Mouse (Mus musculus): ENCODE results near the gene Ccdc90b. TPM values are rescaled to one million over a fixed set of nuclear protein-coding genes. Genes with fewer than 3 reads are reported as not detected.
A peak's percentile ranks its signal among the peaks of the same experiment; 100 is the strongest.

Gene Ccdc90b
- polyA plus RNA-seq (2012; ENCODE audit: insufficient read depth, insufficient read length, low replicate concordance, missing spikeins): not detected in 2 replicates

GRCm38 (mm10) chr7:92560986-92561876, at the start of gene Ccdc90b:
TSS of gene Ccdc90b (plus strand) at chr7:92561149.
- peak within 1 kb of the TSS; percentile 86 for H3K4me3 ChIP-seq (ENCODE audit: insufficient read depth, low read depth, low read length)
- H3K4me1 ChIP-seq (ENCODE audit: control insufficient read depth, insufficient read depth, low read length): no peaks in the 10 kb centered on the region
- peak within 1 kb of the TSS; percentile 99 for H3K27ac ChIP-seq (ENCODE audit: insufficient read depth, low read depth, low read length)
- peak; percentile 45; the same call in 1 of the 2 replicates for TF ChIP-seq CTCF (IDR thresholded peaks at IDR 0.05; ENCODE audit: insufficient read depth, low read depth, low read length)
- peak; percentile 70 for TF ChIP-seq POLR2A (IDR thresholded peaks at IDR 0.05; ENCODE audit: insufficient read depth, low read depth, low read length)
- WGBS: under 1% methylated on average over 60 of the region's 60 CpGs

DNA sequence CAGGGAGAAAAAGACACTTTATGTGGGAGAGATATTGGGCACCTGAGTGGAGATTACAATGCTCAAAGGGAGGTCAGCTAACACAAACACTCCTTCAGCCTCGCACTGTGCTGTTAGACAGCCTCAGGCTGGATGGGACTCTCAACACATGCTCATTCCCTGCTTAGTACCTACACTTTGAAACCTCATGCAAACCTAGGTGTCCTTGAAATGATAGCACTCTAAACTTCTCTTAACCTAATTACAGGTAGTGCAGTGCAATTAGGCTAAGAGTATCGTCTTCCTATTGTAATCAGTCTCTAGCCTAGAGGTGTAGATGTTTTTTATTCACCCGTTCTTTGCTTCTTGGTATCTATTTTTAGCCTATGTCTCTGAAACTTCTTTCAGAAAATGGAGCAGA, 40.6 kb upstream of the Ccdc90b start:
- Histone ChIP-seq H3K4me1 (ENCODE audit: control insufficient read depth, insufficient read depth, low read length) (no peaks in the 10 kb centered on the region), H3K4me3 (ENCODE audit: insufficient read depth, low read depth, low read length) (no peak overlapping the region), H3K27ac (ENCODE audit: insufficient read depth, low read depth, low read length) (no peak overlapping the region)
- WGBS: 34% methylated on average over 3 of the region's 3 CpGs
- TF ChIP-seq CTCF (IDR thresholded peaks at IDR 0.05; ENCODE audit: insufficient read depth, low read depth, low read length): no peak

DNA sequence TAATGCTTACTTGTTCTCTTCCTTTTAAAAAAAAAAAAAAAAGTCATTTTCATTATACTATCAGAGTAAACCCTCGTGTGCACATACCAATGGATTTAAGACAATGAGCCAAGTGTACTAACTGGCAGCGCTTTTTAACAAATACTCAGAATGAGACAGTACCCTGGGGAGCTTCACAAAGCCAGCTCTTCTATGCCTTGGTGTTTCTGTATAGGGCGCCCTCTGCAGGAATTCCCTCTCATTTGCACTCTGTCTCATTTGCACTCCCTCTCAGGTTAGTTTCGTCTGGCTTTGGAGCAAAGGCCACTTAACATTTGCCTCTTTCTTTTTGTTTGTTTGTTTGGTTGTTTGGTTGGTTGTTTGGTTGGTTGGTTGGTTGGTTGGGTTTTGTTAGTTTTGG, 40.1 kb upstream of the Ccdc90b start:
- WGBS: 37% methylated on average over 4 of the region's 4 CpGs
- TF ChIP-seq CTCF (IDR thresholded peaks at IDR 0.05; ENCODE audit: insufficient read depth, low read depth, low read length) (no peak), POLR2A (IDR thresholded peaks at IDR 0.05; ENCODE audit: insufficient read depth, low read depth, low read length) (no peak)
- Histone ChIP-seq H3K27ac (ENCODE audit: insufficient read depth, low read depth, low read length) (no peak overlapping the region), H3K4me3 (ENCODE audit: insufficient read depth, low read depth, low read length) (no peak overlapping the region), H3K4me1 (ENCODE audit: control insufficient read depth, insufficient read depth, low read length) (no peaks in the 10 kb centered on the region)

GRCm38 (mm10) chr7:92529245-92529644, 31.7 kb upstream of the Ccdc90b start:
- Histone ChIP-seq H3K4me3 (ENCODE audit: insufficient read depth, low read depth, low read length) (no peak overlapping the region), H3K27ac (ENCODE audit: insufficient read depth, low read depth, low read length) (no peak overlapping the region), H3K4me1 (ENCODE audit: control insufficient read depth, insufficient read depth, low read length) (peaks cover 2% of the 10 kb centered on the region; the same call in 1 of the 2 replicates)
- no peak for TF ChIP-seq CTCF (IDR thresholded peaks at IDR 0.05; ENCODE audit: insufficient read depth, low read depth, low read length)
- no peak for TF ChIP-seq POLR2A (IDR thresholded peaks at IDR 0.05; ENCODE audit: insufficient read depth, low read depth, low read length)
- 90% methylated on average over 4 of the region's 4 CpGs for WGBS

GRCm38 (mm10) chr7:92532351-92533036, 28.5 kb upstream of the Ccdc90b start:
- Histone ChIP-seq H3K4me1 (ENCODE audit: control insufficient read depth, insufficient read depth, low read length) (peaks cover 2% of the 10 kb centered on the region; the same call in 1 of the 2 replicates), H3K27ac (ENCODE audit: insufficient read depth, low read depth, low read length) (peak overlapping the region; percentile 55; the same call in 1 of the 2 replicates), H3K4me3 (ENCODE audit: insufficient read depth, low read depth, low read length) (no peak overlapping the region)
- TF ChIP-seq CTCF (IDR thresholded peaks at IDR 0.05; ENCODE audit: insufficient read depth, low read depth, low read length): no peak
- WGBS: 24% methylated on average over 6 of the region's 6 CpGs

DNA sequence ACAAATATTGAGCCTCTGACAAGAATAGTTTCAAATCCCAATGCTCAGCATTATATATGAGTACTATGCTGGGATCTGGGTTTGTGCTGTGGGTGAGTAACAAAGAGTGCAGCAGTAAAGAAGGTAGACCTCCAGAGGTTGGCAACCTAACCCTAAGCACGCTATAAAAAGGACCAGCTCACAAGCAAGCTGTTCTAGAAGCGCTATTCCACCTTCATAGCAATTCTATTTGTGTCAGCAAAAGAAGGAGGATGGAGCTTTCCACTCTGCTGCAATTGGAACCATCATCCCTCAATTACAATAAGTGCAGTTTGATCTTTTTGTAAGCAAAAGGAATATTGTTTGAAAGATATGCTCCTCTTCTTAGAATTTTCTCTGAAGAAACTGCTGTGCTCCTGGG, 14.2 kb upstream of the Ccdc90b start:
- no peak overlapping the region for H3K27ac ChIP-seq (ENCODE audit: insufficient read depth, low read depth, low read length)
- 84% methylated on average over 2 of the region's 2 CpGs for WGBS

DNA sequence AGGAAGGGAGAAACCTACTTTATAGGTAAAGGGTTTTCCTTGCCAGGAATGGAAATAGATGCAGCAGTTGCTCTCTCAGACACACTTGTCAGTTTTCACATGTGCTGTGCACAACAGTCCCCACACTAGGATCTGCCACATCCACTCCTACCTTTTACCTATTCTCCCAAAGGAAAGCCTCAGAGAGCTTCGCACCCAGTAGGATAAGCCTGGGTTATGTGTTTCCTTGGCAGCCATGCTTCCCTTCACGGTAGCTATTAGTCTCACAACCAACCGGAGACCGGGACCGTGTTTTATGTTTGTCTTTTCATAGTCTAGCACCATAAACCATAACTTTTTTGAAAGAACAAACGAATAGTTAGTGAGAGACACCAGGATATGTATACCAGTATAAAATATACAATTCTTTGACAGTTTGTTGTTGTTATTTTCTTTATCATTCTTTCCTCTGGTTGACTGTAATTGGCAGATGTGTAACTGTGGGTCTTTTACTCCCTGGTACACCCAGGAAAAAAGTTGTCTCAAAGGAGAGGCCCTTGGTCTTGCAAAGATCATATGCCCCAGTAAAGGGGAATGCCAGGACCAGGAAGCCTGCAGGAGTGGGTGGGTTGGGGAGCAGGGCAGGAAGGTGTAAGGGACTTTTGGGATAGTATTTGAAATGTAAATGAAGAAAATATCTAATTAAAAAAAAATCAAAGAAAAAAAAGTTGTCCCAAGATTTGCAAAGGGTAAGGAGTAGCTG, 10.5 kb upstream of the Ccdc90b start:
- 83% methylated on average over 6 of the region's 6 CpGs for WGBS
- no peak overlapping the region for H3K27ac ChIP-seq (ENCODE audit: insufficient read depth, low read depth, low read length)
- no peak overlapping the region for H3K4me3 ChIP-seq (ENCODE audit: insufficient read depth, low read depth, low read length)
- no peaks in the 10 kb centered on the region for H3K4me1 ChIP-seq (ENCODE audit: control insufficient read depth, insufficient read depth, low read length)
- TF ChIP-seq CTCF (IDR thresholded peaks at IDR 0.05; ENCODE audit: insufficient read depth, low read depth, low read length) (no peak), POLR2A (IDR thresholded peaks at IDR 0.05; ENCODE audit: insufficient read depth, low read depth, low read length) (no peak)

More for the DNA sequence above, 14.2 kb upstream of the Ccdc90b start:
- Histone ChIP-seq H3K4me3 (ENCODE audit: insufficient read depth, low read depth, low read length) (no peak overlapping the region), H3K4me1 (ENCODE audit: control insufficient read depth, insufficient read depth, low read length) (no peaks in the 10 kb centered on the region)
- TF ChIP-seq POLR2A (IDR thresholded peaks at IDR 0.05; ENCODE audit: insufficient read depth, low read depth, low read length) (no peak), CTCF (IDR thresholded peaks at IDR 0.05; ENCODE audit: insufficient read depth, low read depth, low read length) (no peak)

DNA sequence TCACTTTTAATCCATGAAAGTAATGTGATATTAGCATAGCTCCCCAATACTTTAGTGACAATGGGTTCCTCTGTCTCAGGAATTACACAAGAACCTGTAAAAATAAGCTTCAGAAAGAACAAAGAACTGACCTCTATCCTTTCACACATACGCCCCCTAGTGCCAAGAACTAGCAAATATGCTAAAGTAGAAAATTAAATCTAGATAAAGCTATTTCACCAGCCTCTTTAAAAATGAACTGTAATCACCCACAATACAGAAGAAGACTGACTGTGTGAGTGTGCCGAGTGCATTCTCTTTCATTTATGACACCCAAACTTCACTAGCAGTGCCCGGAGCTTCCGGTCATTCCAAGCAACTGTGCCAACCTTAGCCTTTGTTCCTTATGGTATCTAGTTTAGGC, 10.0 kb upstream of the Ccdc90b start:
- no peak overlapping the region for H3K27ac ChIP-seq (ENCODE audit: insufficient read depth, low read depth, low read length)
- no peak overlapping the region for H3K4me3 ChIP-seq (ENCODE audit: insufficient read depth, low read depth, low read length)
- TF ChIP-seq POLR2A (IDR thresholded peaks at IDR 0.05; ENCODE audit: insufficient read depth, low read depth, low read length): no peak
- TF ChIP-seq CTCF (IDR thresholded peaks at IDR 0.05; ENCODE audit: insufficient read depth, low read depth, low read length): no peak
- 41% methylated on average over 4 of the region's 4 CpGs for WGBS
- H3K4me1 ChIP-seq (ENCODE audit: control insufficient read depth, insufficient read depth, low read length): no peaks in the 10 kb centered on the region

All from olfactory bulb, adult 2 months (tissue).